Mouse (Mus musculus) hindbrain, embryonic 14.5 days (tissue): ENCODE data around the gene Wnt3a. TPM values are rescaled to one million over a fixed set of nuclear protein-coding genes. Genes with fewer than 3 reads are reported as not detected.

Experiments
- ATAC-seq: fragments of 200-750 bp; cut with Nextera tagmentation; 2 replicates; pipeline ENCODE4 v1.8.0; 2017; ENCODE audit warnings: moderate number of reproducible peaks, mild to moderate bottlenecking, moderate TSS enrichment, moderate library complexity; ENCODE audit not compliant: low FRiP score
- DNase-seq: peaks from one replicate; pipeline ENCODE4 v3.0.0-alpha.2; 2015; ENCODE audit warnings: low spot score
- H3K27ac ChIP-seq: fragments of 300-500 bp; sonication (generic); 2 replicates; pipeline ENCODE4 v1.5.1; 2014; ENCODE audit warnings: mild to moderate bottlenecking, moderate library complexity
- H3K27me3 ChIP-seq: fragments of 300-500 bp; sonication (generic); 2 replicates; pipeline ENCODE4 v1.6.1; 2014; ENCODE audit warnings: mild to moderate bottlenecking, low read length, mixed read lengths; ENCODE audit not compliant: control insufficient read depth, insufficient read depth
- H3K36me3 ChIP-seq: fragments of 300-500 bp; sonication (generic); replicated peaks from 2 replicates; pipeline ENCODE4 v1.6.1; 2014; ENCODE audit not compliant: control insufficient read depth, insufficient read depth
- H3K4me1 ChIP-seq: fragments of 300-500 bp; sonication (generic); replicated peaks from 2 replicates; pipeline ENCODE4 v1.6.1; 2014; ENCODE audit warnings: antibody characterized with exemption, low read length, mixed read lengths; ENCODE audit not compliant: control insufficient read depth, insufficient read depth
- H3K4me2 ChIP-seq: fragments of 300-500 bp; sonication (generic); replicated peaks from 2 replicates; pipeline ENCODE4 v1.6.1; 2014; ENCODE audit warnings: mild to moderate bottlenecking, moderate library complexity
- H3K4me3 ChIP-seq: fragments of 300-500 bp; sonication (generic); replicated peaks from 2 replicates; pipeline ENCODE4 v1.5.1; 2014; ENCODE audit warnings: mild to moderate bottlenecking, low read length
- H3K9ac ChIP-seq: fragments of 300-500 bp; sonication (generic); 2 replicates; pipeline ENCODE4 v1.6.1; 2014
- H3K9me3 ChIP-seq: fragments of 300-500 bp; sonication (generic); 2 replicates; pipeline ENCODE4 v1.6.1; 2016; ENCODE audit warnings: low read length; ENCODE audit not compliant: control insufficient read depth
- WGBS: fragments of 180-500 bp; shearing (Covaris S2); extraction: QIAGEN DNeasy Blood & Tissue Kit; methylation state at CpG from one replicate; pipeline ENCODE4 v1.1.7; 2014; 5-methylcytosine and 5-hydroxymethylcytosine counted together
- polyA plus RNA-seq: library from polyadenylated mRNA; unstranded; fragments of >200 nt; fragmentation: Nextera tagmentation; extraction: Ambion mirVana; gene quantifications from 2 replicates; pipeline ENCODE4 v1.2.1, GENCODE M21; 2014

Wnt3a gene
- 0.40 and 0.43 TPM in 2 replicates for polyA plus RNA-seq

DNA sequence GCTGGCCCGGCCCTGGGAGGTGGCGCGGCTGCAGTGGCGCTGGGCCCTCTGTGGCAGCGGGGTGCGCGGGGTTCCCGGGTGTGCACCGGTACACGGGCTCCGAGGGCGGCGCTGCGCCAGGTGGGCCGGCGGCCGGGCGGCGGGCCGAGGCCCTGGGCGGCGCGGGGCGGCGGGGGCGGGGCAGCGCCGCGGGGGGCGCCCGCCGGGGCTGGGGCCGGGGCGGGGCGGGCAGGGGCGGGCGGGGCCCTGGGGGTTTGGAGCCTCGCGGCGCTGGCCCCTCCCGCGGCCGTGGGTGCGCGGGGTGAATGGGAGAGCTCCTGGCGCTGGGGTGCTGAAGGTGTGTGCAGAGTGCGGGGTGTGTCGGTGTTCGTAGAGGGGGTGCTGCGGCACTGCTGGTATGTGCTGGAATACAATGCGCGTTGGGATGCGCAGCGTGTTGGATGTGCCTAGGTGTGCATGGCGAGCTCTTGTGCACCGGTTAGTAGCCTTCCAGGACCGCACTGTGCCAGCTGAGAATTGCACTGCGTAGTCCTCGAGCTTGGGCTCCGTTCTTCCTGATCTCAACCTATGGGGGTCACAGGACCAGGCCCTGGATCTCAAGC is at the start of gene Wnt3a:
Gene Wnt3a, minus strand, starts transcription at position 51 of the 602 bp plus-strand sequence.
- Histone ChIP-seq H3K4me1 (peaks cover 6% of the 10 kb centered on the region; the same call in 1 of the 2 replicates), H3K4me2 (peak within 1 kb of the TSS; percentile 53), H3K9ac (peak within 1 kb of the TSS; percentile 34), H3K27ac (no peak within 1 kb of the TSS), H3K9me3 (no peaks in the 10 kb centered on the region), H3K4me3 (peak within 1 kb of the TSS; percentile 28), H3K27me3 (peaks cover 92% of the 10 kb centered on the region), H3K36me3 (no peaks in the 10 kb centered on the region)
- WGBS, result 1% methylated on average over 48 of the region's 60 CpGs
- no peak for DNase-seq
- ATAC-seq, result no peak

- Histone ChIP-seq H3K9me3 (no peaks in the 10 kb centered on the region), H3K36me3 (no peaks in the 10 kb centered on the region)
Measured at GRCm38 (mm10) chr11:59338736-59339120, 48.2 kb upstream of the Wnt3a start.

GRCm38 (mm10) chr11:59337955-59338735 is 47.6 kb upstream of the Wnt3a start:
- 71% methylated on average over 13 of the region's 13 CpGs for WGBS
- no peak for ATAC-seq

More at GRCm38 (mm10) chr11:59338736-59339120, 48.2 kb upstream of the Wnt3a start:
- ATAC-seq (no peak), DNase-seq (no peak)
- WGBS, result 93% methylated on average over 2 of the region's 2 CpGs
- Histone ChIP-seq H3K27me3 (no peaks in the 10 kb centered on the region), H3K4me3 (no peak overlapping the region), H3K4me1 (0 out of 2 replicates have a peak, but pooled peaks cover 3% of the 10 kb centered on the region), H3K9ac (no peak overlapping the region), H3K4me2 (no peak overlapping the region), H3K27ac (no peak overlapping the region)

GRCm38 (mm10) chr11:59336381-59336780 is 45.8 kb upstream of the Wnt3a start:
- Histone ChIP-seq H3K27me3 (no peaks in the 10 kb centered on the region), H3K36me3 (no peaks in the 10 kb centered on the region), H3K4me2 (no peak overlapping the region), H3K27ac (no peak overlapping the region), H3K4me3 (no peak overlapping the region), H3K9ac (no peak overlapping the region), H3K4me1 (peaks cover 3% of the 10 kb centered on the region; the same call in 1 of the 2 replicates), H3K9me3 (no peaks in the 10 kb centered on the region)
- WGBS, result 0% methylated on average over 1 of the region's 1 CpGs
- ATAC-seq (no peak), DNase-seq (no peak)

More at GRCm38 (mm10) chr11:59337955-59338735, 47.6 kb upstream of the Wnt3a start:
- H3K27me3 ChIP-seq, result no peaks in the 10 kb centered on the region
- 0 out of 2 replicates have a peak, but pooled peaks cover 3% of the 10 kb centered on the region for H3K4me1 ChIP-seq
- no peak overlapping the region for H3K27ac ChIP-seq
- H3K4me3 ChIP-seq, result no peak overlapping the region
- no peak overlapping the region for H3K9ac ChIP-seq
- no peak for DNase-seq
- no peak overlapping the region for H3K4me2 ChIP-seq
- H3K36me3 ChIP-seq, result no peaks in the 10 kb centered on the region
- no peaks in the 10 kb centered on the region for H3K9me3 ChIP-seq

DNA sequence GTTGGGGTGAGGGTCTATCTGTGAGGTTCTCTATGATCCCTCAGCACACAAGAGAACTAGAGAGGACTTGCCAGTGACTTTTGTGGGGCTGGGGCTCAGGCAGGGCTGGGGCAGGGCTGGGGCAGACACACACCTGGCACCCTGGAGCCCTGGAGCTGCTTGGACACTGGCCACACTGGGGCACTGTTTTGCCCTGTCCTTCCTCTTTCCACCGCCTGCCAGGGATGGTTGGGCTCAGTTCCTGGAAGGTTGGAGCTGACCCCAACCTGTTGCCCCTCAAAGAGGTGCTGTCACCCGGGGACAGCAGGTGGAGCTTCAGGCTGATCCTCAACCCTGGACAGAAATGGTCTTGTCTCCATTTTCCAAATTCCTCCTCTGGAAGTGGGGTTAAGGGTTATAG is 45.4 kb upstream of the Wnt3a start:
- no peak overlapping the region for H3K9ac ChIP-seq
- H3K4me3 ChIP-seq, result no peak overlapping the region
- H3K4me1 ChIP-seq, result peaks cover 3% of the 10 kb centered on the region; the same call in 1 of the 2 replicates
- H3K9me3 ChIP-seq, result no peaks in the 10 kb centered on the region
- no peaks in the 10 kb centered on the region for H3K27me3 ChIP-seq
- 47% methylated on average over 2 of the region's 2 CpGs for WGBS
- no peak for ATAC-seq
- no peak for DNase-seq
- no peaks in the 10 kb centered on the region for H3K36me3 ChIP-seq
- no peak overlapping the region for H3K4me2 ChIP-seq
- H3K27ac ChIP-seq, result no peak overlapping the region

GRCm38 (mm10) chr11:59335150-59335549 is 44.6 kb upstream of the Wnt3a start:
- Histone ChIP-seq H3K36me3 (no peaks in the 10 kb centered on the region), H3K4me3 (no peak overlapping the region), H3K4me2 (no peak overlapping the region), H3K9me3 (no peaks in the 10 kb centered on the region), H3K27ac (no peak overlapping the region), H3K27me3 (no peaks in the 10 kb centered on the region), H3K4me1 (peaks cover 3% of the 10 kb centered on the region; the same call in 1 of the 2 replicates), H3K9ac (no peak overlapping the region)
- DNase-seq (no peak), ATAC-seq (no peak)
- 87% methylated on average over 4 of the region's 4 CpGs for WGBS

DNA sequence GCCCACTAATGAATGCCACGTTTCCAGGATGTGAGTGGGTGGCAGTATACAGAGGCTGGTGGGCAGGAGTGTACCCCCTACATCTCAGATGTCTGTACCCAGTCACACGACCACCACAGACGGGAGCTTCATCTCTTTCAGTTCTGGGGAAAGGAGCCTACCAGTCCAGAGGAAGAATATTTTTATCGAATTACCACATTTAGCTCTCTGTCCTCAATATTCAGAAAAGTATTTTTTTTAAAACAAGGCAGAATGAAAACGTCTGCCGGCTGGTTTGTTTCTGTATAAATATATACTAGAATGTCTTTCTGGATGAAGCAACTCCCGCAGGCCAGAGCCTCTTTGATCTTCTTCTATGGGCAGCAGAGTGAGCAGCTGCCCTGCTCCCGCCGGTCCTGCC is 42.4 kb upstream of the Wnt3a start:
- ATAC-seq (no peak), DNase-seq (no peak)
- Histone ChIP-seq H3K9ac (no peak overlapping the region), H3K4me3 (no peak overlapping the region), H3K9me3 (no peaks in the 10 kb centered on the region), H3K27ac (no peak overlapping the region), H3K27me3 (no peaks in the 10 kb centered on the region), H3K36me3 (no peaks in the 10 kb centered on the region), H3K4me1 (peaks cover 9% of the 10 kb centered on the region), H3K4me2 (no peak overlapping the region)
- WGBS, result 59% methylated on average over 9 of the region's 9 CpGs

GRCm38 (mm10) chr11:59331167-59331869 is 40.8 kb upstream of the Wnt3a start:
- H3K27me3 ChIP-seq, result no peaks in the 10 kb centered on the region
- ATAC-seq (no peak), DNase-seq (no peak)
- H3K9ac ChIP-seq, result no peak overlapping the region
- WGBS, result 83% methylated on average over 16 of the region's 16 CpGs
- H3K4me2 ChIP-seq, result no peak overlapping the region
- peaks cover 9% of the 10 kb centered on the region for H3K4me1 ChIP-seq
- H3K27ac ChIP-seq, result no peak overlapping the region
- no peaks in the 10 kb centered on the region for H3K36me3 ChIP-seq
- no peaks in the 10 kb centered on the region for H3K9me3 ChIP-seq
- no peak overlapping the region for H3K4me3 ChIP-seq

DNA sequence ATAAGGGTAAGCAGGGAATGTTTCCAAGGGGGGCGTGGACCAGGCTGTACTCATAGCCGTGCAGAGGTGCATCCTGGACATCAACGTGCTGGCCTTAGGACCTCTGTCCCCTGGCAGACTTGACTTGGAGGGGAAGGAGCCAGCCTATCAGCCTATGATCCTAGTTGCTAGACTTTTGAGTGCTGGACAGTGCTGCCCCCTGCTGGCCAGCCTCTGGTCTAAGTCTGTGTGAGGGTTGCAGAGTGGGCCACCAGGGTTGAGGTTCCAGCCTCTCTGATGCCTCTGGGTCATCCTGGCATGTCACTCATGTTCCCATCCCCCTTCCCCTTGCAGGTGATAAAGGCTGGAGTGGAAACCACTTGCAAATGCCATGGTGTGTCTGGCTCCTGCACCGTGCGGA is 40.0 kb upstream of the Wnt3a start:
- ATAC-seq (no peak), DNase-seq (peak; percentile 72)
- H3K9me3 ChIP-seq, result no peaks in the 10 kb centered on the region
- no peak overlapping the region for H3K4me3 ChIP-seq
- no peaks in the 10 kb centered on the region for H3K27me3 ChIP-seq
- H3K36me3 ChIP-seq, result no peaks in the 10 kb centered on the region
- H3K27ac ChIP-seq, result no peak overlapping the region
- H3K9ac ChIP-seq, result no peak overlapping the region
- 41% methylated on average over 5 of the region's 5 CpGs for WGBS
- H3K4me2 ChIP-seq, result no peak overlapping the region
- H3K4me1 ChIP-seq, result peaks cover 9% of the 10 kb centered on the region
